In genomic region chr4:48086609-48087008, GRCm38 (mm10) we compare ENCODE assay signal across 24 mouse cellular contexts. TPM values are rescaled to one million over a fixed set of nuclear protein-coding genes. Genes with fewer than 3 reads are reported as not detected.
DNase-seq lines count a peak whose midpoint lies in the region; ATAC-seq and TF ChIP-seq lines count a peak whose summit lies in the region.
"Had no signal": no experiment of that assay in that cellular context is flagged by ENCODE, and none has a peak within 500 bp of the region (broad histone marks: within the 10 kb centered on the region; RNA-seq: fewer than 3 reads in every experiment).

No protein-coding gene starts in this region.

- no peak overlapping the region for H3K9ac ChIP-seq in liver, embryonic 13.5 days
- H3K9ac ChIP-seq: forebrain, embryonic 13.5 days; kidney, embryonic 15.5 days; limb, embryonic 15.5 days; midbrain, embryonic 13.5 days; neural tube, embryonic 12.5 days had no signal

- WGBS in liver, embryonic 13.5 days (ENCODE audit: insufficient replicate concordance) = 33% methylated on average over 6 of the region's 6 CpGs

- H3K27ac ChIP-seq in layer of hippocampus, adult 2 months = 0 out of 2 replicates have a peak overlapping the region, but pooled peaks have one; percentile 7
- peak overlapping the region; percentile 59; the same call in 1 of the 2 replicates for H3K27ac ChIP-seq in liver, embryonic 13.5 days
- H3K27ac ChIP-seq: forebrain, embryonic 13.5 days; heart, embryonic 10.5 days; hindbrain, postnatal 0 days; kidney, embryonic 15.5 days; limb, embryonic 15.5 days; midbrain, embryonic 13.5 days; neural tube, embryonic 12.5 days; stomach, postnatal 0 days had no signal

- no peak for DNase-seq in layer of hippocampus, adult 2 months (ENCODE audit: low spot score in 2 of 2)
- DNase-seq in layer of hippocampus, adult 11-12 months (ENCODE audit: low spot score) = no peak
- peak; percentile 54 for DNase-seq in liver, embryonic 13.5 days
- DNase-seq in gastrocnemius, postnatal 10 days = no peak
- DNase-seq in lung, postnatal 25 days (ENCODE audit: low spot score) = no peak
- no peak for DNase-seq in thymus, postnatal 4 days
- DNase-seq: adrenal gland, postnatal 25 days; cerebellum, adult 11-12 months; cerebellum, postnatal 14 days; kidney, adult 11 months; left cerebral cortex, postnatal 4 days; lung, postnatal 10 days; thymus, postnatal 14 days had no signal

- H3K4me2 ChIP-seq in liver, embryonic 13.5 days = peak overlapping the region; percentile 32
- H3K4me2 ChIP-seq: forebrain, embryonic 13.5 days; kidney, embryonic 15.5 days; limb, embryonic 15.5 days; midbrain, embryonic 13.5 days; neural tube, embryonic 12.5 days had no signal

- no peaks in the 10 kb centered on the region for H3K9me3 ChIP-seq in liver, embryonic 13.5 days (replicated peaks)
- H3K9me3 ChIP-seq: forebrain, embryonic 13.5 days; heart, embryonic 10.5 days; kidney, embryonic 15.5 days; limb, embryonic 15.5 days; midbrain, embryonic 13.5 days; neural tube, embryonic 12.5 days had no signal

- no peak overlapping the region for H3K4me3 ChIP-seq in layer of hippocampus, adult 2 months
- H3K4me3 ChIP-seq in liver, embryonic 13.5 days (replicated peaks) = no peak overlapping the region
- H3K4me3 ChIP-seq: forebrain, embryonic 13.5 days; heart, embryonic 10.5 days; kidney, embryonic 15.5 days; limb, embryonic 15.5 days; midbrain, embryonic 13.5 days; neural tube, embryonic 12.5 days had no signal

- H3K4me1 ChIP-seq in liver, embryonic 13.5 days (replicated peaks) = peaks cover 25% of the 10 kb centered on the region
- H3K4me1 ChIP-seq: forebrain, embryonic 13.5 days; heart, embryonic 10.5 days; kidney, embryonic 15.5 days; limb, embryonic 15.5 days; neural tube, embryonic 12.5 days had no signal

- no peak for TF ChIP-seq CTCF in layer of hippocampus, adult 2 months (conservative IDR thresholded peaks at IDR 0.05)

- H3K27me3 ChIP-seq in liver, embryonic 13.5 days = no peaks in the 10 kb centered on the region
- H3K27me3 ChIP-seq: forebrain, embryonic 13.5 days; kidney, embryonic 15.5 days; limb, embryonic 15.5 days; neural tube, embryonic 12.5 days had no signal

- no peaks in the 10 kb centered on the region for H3K36me3 ChIP-seq in liver, embryonic 13.5 days
- H3K36me3 ChIP-seq: heart, embryonic 10.5 days; kidney, embryonic 15.5 days; limb, embryonic 15.5 days; midbrain, embryonic 13.5 days; neural tube, embryonic 12.5 days had no signal

- ATAC-seq in erythroblast, adult 5-6 weeks (replicated peaks; ENCODE audit: low FRiP score, poor library complexity, severe bottlenecking) = peak; percentile 78
- peak; percentile 98 for ATAC-seq in liver, embryonic 13.5 days (ENCODE audit: low read depth)
- ATAC-seq in megakaryocyte-erythroid progenitor cell, adult 5-6 weeks (replicated peaks; ENCODE audit: low FRiP score, low TSS enrichment, poor library complexity, severe bottlenecking) = peak; percentile 94
- ATAC-seq: CD4-positive, CD25-positive, alpha-beta regulatory T cell, adult 4 months; forebrain, embryonic 13.5 days; hindbrain, postnatal 0 days; midbrain, embryonic 13.5 days had no signal

RNA-seq across cellular contexts. Expression of gene Stx17, which starts 38.1 kb away (rescaled TPM):
- total RNA-seq in layer of hippocampus, adult 2 months (2021) = 10 to 100 TPM; 18.1 to 22.7 TPM
- 3.5 and 8.2 TPM in 2 replicates for total RNA-seq in erythroblast, adult 5-6 weeks (2015; ENCODE audit: low replicate concordance)
- total RNA-seq in erythroblast, adult 5-6 weeks (2017; ENCODE audit: low replicate concordance) = 12.7 and 16.5 TPM in 2 replicates
- 22.3 and 23.6 TPM in 2 replicates for polyA plus RNA-seq in liver, embryonic 13.5 days (2015; fragmentation: Nextera tagmentation; extraction: Ambion mirVana)
- 16.3 and 22.8 TPM in 2 replicates for total RNA-seq in megakaryocyte-erythroid progenitor cell, adult 5-6 weeks (2014; fragmentation: Nextera tagmentation)
- 25.6 and 35.5 TPM in 2 replicates for total RNA-seq in megakaryocyte-erythroid progenitor cell, adult 5-6 weeks (2017)
- 10 to 100 TPM; 29.1 to 31.2 TPM for total RNA-seq in gastrocnemius, postnatal 10 days (2021)

RNA-seq across cellular contexts. Expression of gene Nr4a3, which starts 41.7 kb away (rescaled TPM):
- 10 to 100 TPM; 63.5 to 68.7 TPM for total RNA-seq in layer of hippocampus, adult 2 months (2021)
- total RNA-seq in erythroblast, adult 5-6 weeks (2015; ENCODE audit: low replicate concordance) = not detected in 2 replicates
- total RNA-seq in erythroblast, adult 5-6 weeks (2017; ENCODE audit: low replicate concordance) = 1.7 TPM in 1 of 2 replicates, not detected in the other
- not detected in 2 replicates for polyA plus RNA-seq in liver, embryonic 13.5 days (2015; fragmentation: Nextera tagmentation; extraction: Ambion mirVana)
- total RNA-seq in megakaryocyte-erythroid progenitor cell, adult 5-6 weeks (2014; fragmentation: Nextera tagmentation) = 0.59 and 0.64 TPM in 2 replicates
- 0.27 and 2.2 TPM in 2 replicates for total RNA-seq in megakaryocyte-erythroid progenitor cell, adult 5-6 weeks (2017)
- total RNA-seq in gastrocnemius, postnatal 10 days (2021) = 1 to 10 TPM; 2.2 TPM

Comparison
In these comparisons a context has a peak if more than half of its experiments do, and no peak if none do; other contexts are left out.
1. RNA of gene Nr4a3, which starts 41.7 kb away (total RNA-seq): 63.5 to 68.7 TPM in layer of hippocampus, adult 2 months; 0.27 to 2.2 TPM in megakaryocyte-erythroid progenitor cell, adult 5-6 weeks, 2.2 TPM in gastrocnemius, postnatal 10 days and 1.7 TPM in erythroblast, adult 5-6 weeks; every median in the first group is over 10 times any median in the second.
2. Peak in every context shown above with its lines, with median percentiles within 50 percentile points of each other: ATAC-seq.